11 mouse cellular contexts compared by ENCODE assay signal in genomic region chr10:13842855-13843254, GRCm38 (mm10). TPM values are rescaled to one million over a fixed set of nuclear protein-coding genes. Genes with fewer than 3 reads are reported as not detected.
A peak's percentile ranks its signal among the peaks of the same experiment; 100 is the strongest.
DNase-seq lines count a peak whose midpoint lies in the region; ATAC-seq and TF ChIP-seq lines count a peak whose summit lies in the region.
"Had no signal": no experiment of that assay in that cellular context is flagged by ENCODE, and none has a peak within 500 bp of the region (broad histone marks: within the 10 kb centered on the region; RNA-seq: fewer than 3 reads in every experiment).

No protein-coding gene starts in this region.

- H3K4me3 ChIP-seq in heart, postnatal 0 days (ENCODE audit: low read depth, low read length): no peak overlapping the region
- H3K4me3 ChIP-seq: forebrain, embryonic 10.5 days; layer of hippocampus, adult 2 months; megakaryocyte, embryonic 14.5 days had no signal

- H3K9ac ChIP-seq in heart, postnatal 0 days (replicated peaks; ENCODE audit: low read depth, low read length): no peak overlapping the region

- H3K4me2 ChIP-seq in heart, postnatal 0 days (ENCODE audit: low read depth, low read length): peak overlapping the region; percentile 4; the same call in 1 of the 2 replicates

- TF ChIP-seq CTCF in heart, postnatal 0 days (IDR thresholded peaks at IDR 0.05; ENCODE audit: low read depth): no peak

- WGBS in heart, postnatal 0 days: 30% methylated on average over 8 of the region's 8 CpGs

- no peak for TF ChIP-seq EP300 in heart, postnatal 0 days (IDR thresholded peaks at IDR 0.05; ENCODE audit: low read depth)

- H3K9me3 ChIP-seq in heart, postnatal 0 days (replicated peaks; ENCODE audit: control insufficient read depth, low read length): no peaks in the 10 kb centered on the region
- H3K9me3 ChIP-seq: forebrain, embryonic 10.5 days; megakaryocyte, embryonic 14.5 days had no signal

- ATAC-seq in cerebellum, adult (ENCODE audit: insufficient number of reproducible peaks, low FRiP score, low TSS enrichment): peak; percentile 69
- peak; percentile 89 for ATAC-seq in heart, postnatal 0 days (ENCODE audit: insufficient read depth, low read depth)

- H3K27ac ChIP-seq in heart, postnatal 0 days (ENCODE audit: low read depth): 0 out of 2 replicates have a peak overlapping the region, but pooled peaks have one; percentile 48
- H3K27ac ChIP-seq: forebrain, embryonic 10.5 days; layer of hippocampus, adult 2 months had no signal

- no peak for DNase-seq in cerebellum, postnatal 4 days (ENCODE audit: low spot score in 2 of 2)
- DNase-seq in adrenal gland, adult 8-10 months: peak; percentile 30
- peak; percentile 71 to 74 for DNase-seq in cerebellum, postnatal 36 days
- peak; percentile 85 for DNase-seq in heart, postnatal 0 days (ENCODE audit: low spot score)
- no peak for DNase-seq in thymus, postnatal 0 days (ENCODE audit: low spot score)
- no peak for DNase-seq in urinary bladder, adult 2 months (ENCODE audit: low spot score)
- no peak for DNase-seq in retina, embryonic 14.5 days (ENCODE audit: low spot score)

- no peaks in the 10 kb centered on the region for H3K36me3 ChIP-seq in heart, postnatal 0 days (replicated peaks; ENCODE audit: control insufficient read depth, insufficient read depth, low read length)
- H3K36me3 ChIP-seq: forebrain, embryonic 10.5 days had no signal

- peaks cover 5% of the 10 kb centered on the region for H3K4me1 ChIP-seq in heart, postnatal 0 days (ENCODE audit: control insufficient read depth, insufficient read depth)
- H3K4me1 ChIP-seq: forebrain, embryonic 10.5 days; megakaryocyte, embryonic 14.5 days had no signal

- H3K27me3 ChIP-seq in heart, postnatal 0 days (ENCODE audit: control insufficient read depth, insufficient read depth, low read length): no peaks in the 10 kb centered on the region
- H3K27me3 ChIP-seq: megakaryocyte, embryonic 14.5 days had no signal

RNA-seq across cellular contexts. Expression of gene Aig1, which starts 25.9 kb away (rescaled TPM):
- total RNA-seq in adrenal gland, adult 8-10 months (2022): 10 to 100 TPM; 24.8 to 38.4 (median 30.6) TPM
- total RNA-seq in heart, postnatal 0 days (2014; rRNA removed; ENCODE audit: low replicate concordance): 89.0 and 147 TPM in 2 replicates
- 77.4 and 81.4 TPM in 2 replicates for polyA plus RNA-seq in heart, postnatal 0 days (2015; fragmentation: Nextera tagmentation; extraction: Ambion mirVana)
- 22.9 and 23.2 TPM in 2 replicates for polyA plus RNA-seq in thymus, postnatal 0 days (2015; fragmentation: Nextera tagmentation; extraction: Ambion mirVana)
- 30.3 and 30.4 TPM in 2 replicates for polyA plus RNA-seq in urinary bladder, adult 2 months (2012; rRNA removed)

Comparison
In these comparisons a context has a peak if more than half of its experiments do, and no peak if none do; other contexts are left out.
1. DNase-seq: peak in adrenal gland, adult 8-10 months (single experiment), cerebellum, postnatal 36 days (2 of 2) and heart, postnatal 0 days (single experiment); none in cerebellum, postnatal 4 days (0 of 2), thymus, postnatal 0 days (single experiment), urinary bladder, adult 2 months (single experiment) and retina, embryonic 14.5 days (single experiment).